Mouse (Mus musculus): ENCODE results near the gene Dap3. TPM values are rescaled to one million over a fixed set of nuclear protein-coding genes. Genes with fewer than 3 reads are reported as not detected.
"Not testable (repeated sequence)": the region's sequence is repeated elsewhere in the genome, so short reads cannot be mapped to it uniquely, and the experiment has no call there.

Dap3 gene
- 100 to 1,000 TPM; 128 to 140 TPM for total RNA-seq (2021)
- long read RNA-seq, experiment 1, full-length matches to known transcripts: 39 of 50 reads
- long read RNA-seq, experiment 1, partial matches to known transcripts: 3 of 50 reads
- long read RNA-seq, experiment 1, other reads (novel, unspliced or antisense): 8 of 50 reads
- long read RNA-seq, experiment 2, full-length matches to known transcripts: 81 of 109 reads
- long read RNA-seq, experiment 2, partial matches to known transcripts: 8 of 109 reads
- long read RNA-seq, experiment 2, other reads (novel, unspliced or antisense): 20 of 109 reads

DNA sequence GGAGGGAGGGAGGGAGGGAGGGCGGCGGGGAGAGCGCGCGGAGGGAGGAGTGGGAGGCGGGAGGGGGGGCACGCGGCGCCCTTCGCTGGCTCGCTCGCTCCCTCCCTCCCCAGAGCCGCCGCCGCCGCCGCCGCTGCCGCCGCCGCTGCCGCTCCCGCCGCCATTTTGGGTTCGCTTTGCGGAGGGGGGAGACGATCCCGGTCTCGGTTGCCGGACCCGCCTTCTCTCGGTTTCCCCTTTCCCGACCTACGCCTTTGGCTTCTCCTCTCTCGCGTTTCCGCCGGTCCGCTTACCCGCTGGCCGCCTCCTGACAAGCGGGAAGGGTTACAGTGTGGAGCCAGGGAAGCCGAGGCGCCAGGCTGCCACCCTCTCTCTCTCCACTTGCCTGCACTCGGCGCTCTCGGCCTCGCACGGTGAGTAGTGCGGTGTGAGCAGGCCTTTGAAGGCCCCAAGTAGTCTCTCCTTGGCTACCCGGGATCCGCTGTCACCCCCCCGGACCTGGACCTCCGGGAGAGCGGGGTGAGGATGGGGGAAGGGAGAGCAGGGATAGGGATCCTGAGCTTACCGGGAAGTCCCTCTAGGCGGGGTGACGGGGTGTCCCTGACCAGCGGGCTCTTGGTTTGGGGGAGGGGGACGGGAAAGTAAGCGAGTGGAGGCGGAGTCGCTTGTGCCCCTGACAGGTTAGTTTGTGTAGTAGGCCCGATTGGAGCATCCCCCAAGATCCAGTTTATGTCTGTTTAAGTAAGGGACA, at the start of gene Dap3, which contains the start of gene Ash1l:
Dap3 (minus strand) TSS at position 606 of the 751 bp plus-strand sequence.
Ash1l (plus strand) TSS at position 47 of the 751 bp plus-strand sequence.
- DNase-seq (ENCODE audit: low spot score in 2 of 2): peak; percentile 79 to 80

DNA sequence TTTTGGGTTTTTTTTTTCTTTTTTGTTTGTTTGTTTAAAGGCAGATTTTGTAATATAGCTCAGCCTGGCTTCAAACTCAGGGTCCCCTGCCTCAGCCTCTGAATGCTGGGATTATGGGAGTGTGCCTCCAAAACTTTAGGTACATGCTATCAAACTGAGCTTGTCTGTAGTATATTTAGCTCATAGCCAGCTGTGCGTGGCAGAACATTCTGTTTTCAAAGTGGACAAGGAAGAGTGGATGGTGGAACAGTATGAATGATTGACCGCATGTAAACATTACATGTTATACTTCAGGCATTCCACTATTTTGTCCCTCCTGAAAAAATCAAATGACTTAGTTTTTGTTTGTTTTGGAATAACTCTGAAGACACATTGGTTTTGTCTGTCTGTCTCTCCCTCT, 41.8 kb upstream of the Dap3 start:
- no peak for DNase-seq (ENCODE audit: low spot score in 2 of 2)

GRCm38 (mm10) chr3:88983921-88984381, 33.0 kb upstream of the Dap3 start:
- DNase-seq (ENCODE audit: low spot score in 2 of 2): peak in 1 of 2 experiments; percentile 26

DNA sequence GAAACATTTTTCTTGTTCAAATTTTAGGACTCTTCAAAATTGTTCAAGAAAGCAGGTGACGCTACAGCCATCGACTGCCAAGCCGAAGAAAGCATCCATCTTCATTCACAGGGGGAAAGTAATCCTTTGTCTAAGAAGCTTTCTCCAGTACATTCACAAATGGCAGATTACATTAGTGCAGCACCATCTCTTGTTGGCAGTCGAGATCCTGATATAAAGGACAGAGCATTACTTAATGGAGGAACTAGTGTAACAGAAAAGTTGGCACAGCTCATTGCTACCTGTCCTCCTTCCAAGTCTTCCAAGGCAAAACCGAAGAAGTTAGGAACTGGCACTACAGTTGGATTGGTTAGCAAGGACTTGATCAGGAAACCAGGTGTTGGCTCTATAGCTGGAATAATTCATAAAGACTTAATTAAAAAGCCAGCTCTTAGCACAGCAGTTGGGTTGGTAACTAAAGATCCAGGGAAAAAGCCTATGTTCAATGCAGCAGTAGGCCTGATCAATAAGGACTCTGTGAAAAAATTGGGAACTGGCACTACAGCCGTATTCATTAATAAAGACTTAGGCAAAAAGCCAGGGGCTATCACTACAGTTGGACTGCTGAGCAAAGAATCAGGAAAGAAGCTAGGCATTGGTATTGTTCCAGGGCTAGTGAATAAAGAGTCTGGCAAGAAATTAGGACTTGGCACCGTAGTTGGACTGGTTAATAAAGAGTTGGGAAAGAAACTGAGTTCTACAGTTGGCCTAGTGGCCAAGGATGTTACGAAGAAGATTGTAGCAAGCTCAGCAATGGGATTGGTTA, 30.4 kb upstream of the Dap3 start:
- DNase-seq (ENCODE audit: low spot score in 2 of 2): no peak

- DNase-seq (ENCODE audit: low spot score in 2 of 2): no peak
These were observed 24.0 kb upstream of the Dap3 start for GRCm38 (mm10) chr3:88975012-88975411.

DNA sequence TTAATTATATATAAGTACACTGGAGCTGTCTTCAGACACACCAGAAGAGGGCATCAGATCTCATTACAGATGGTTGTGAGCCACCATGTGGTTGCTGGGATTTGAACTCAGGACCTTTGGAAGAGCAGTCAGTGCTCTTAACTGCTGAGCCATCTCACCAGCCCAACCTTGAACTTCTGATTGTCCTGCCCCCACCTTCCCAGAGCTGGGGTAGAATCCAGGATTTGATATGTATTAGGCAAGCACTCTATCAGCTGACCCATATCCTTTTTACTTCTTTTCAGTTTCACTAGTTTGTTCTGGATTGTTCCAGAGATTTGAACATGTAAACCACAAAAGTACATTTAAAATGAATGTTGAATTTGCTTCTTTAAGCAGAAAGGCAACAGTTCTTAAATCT, 12.2 kb upstream of the Dap3 start:
- not testable (repeated sequence) for DNase-seq (ENCODE audit: low spot score in 2 of 2)

DNA sequence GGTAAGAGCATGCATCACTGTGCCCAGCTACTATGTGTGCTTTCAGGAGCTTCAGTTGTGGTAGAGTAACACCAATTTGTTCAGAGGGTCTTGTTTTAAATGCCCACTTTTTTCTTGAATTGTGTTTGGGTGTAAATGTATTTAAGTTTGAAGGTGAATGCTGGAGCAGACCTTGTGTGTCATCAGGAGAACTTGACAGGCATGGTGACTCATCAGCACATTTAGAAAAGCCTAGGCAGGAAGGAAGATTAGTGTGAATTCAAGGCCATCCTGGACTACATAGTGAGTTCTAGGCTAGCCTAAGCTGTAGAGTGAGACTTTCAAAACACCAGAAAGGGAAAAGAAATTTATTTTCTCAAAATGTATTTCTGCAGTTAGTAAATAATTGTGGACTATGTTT, 2.8 kb upstream of the Dap3 start:
- DNase-seq (ENCODE audit: low spot score in 2 of 2): no peak

DNA sequence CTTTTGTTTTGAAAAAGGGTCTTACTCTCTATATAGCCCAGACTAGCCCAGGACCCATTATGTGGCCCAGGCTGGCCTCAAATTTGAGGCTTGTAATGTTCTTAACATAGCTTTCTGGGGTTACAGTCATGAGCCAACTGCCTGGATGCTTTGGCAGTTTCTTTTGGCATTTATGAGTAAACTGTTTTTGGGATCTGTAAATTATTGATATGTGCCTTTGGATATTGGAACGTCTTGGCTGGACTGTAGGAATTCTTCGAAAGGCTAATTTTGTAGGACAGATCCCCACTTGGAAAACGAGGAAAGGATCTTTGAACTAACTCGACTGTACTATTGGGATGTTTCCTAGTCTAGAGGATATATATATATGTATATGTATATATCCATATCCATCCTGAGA, 2.3 kb upstream of the Dap3 start:
- peak in 1 of 2 experiments; percentile 5 for DNase-seq (ENCODE audit: low spot score in 2 of 2)

DNA sequence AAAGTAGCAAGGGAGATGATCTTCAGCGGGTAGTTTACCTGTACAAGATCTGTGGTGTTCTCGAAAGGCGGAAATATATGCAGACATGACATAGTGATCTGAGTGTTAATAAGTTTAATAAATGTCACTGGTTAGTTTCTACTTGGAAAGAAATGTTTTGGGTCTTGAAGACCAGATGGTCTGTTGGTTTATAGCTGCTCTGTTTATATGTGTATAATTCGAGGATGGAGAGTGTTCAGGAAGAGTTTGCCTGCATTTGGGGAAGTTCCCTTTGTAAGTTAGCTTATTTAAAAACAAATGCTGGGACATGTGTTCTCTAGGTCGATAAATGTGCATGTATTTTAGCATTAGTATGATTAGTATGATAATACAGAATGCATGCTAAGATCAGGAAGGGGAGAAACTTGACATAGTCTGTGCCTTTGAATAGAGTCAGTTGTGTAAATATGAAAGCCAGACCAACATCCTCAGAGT, 383 bp upstream of the Dap3 start:
- DNase-seq (ENCODE audit: low spot score in 2 of 2): no peak

- DNase-seq (ENCODE audit: low spot score in 2 of 2): peak; percentile 87 to 89
These were observed 1.0 kb downstream of the Dap3 start for GRCm38 (mm10) chr3:88949786-88950575.

DNA sequence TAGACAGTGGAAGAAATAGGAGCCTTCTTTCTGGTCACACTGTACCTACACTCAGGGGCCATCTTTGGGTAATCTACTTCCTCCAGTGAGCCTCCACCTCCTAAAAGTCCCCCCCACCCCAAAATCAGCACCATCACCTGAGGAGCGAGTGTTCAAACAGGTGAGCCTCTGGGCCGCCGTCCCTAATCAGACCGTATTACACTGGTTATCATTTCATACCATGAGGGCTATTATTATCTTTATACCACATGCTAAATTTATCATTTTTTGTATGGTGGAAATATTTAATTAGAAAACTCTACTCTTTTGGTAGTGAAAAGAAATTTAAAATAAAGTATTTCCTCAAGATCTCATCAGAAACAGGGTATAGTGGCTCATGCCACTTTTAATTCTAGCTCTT, 6.9 kb downstream of the Dap3 start:
- DNase-seq (ENCODE audit: low spot score in 2 of 2): no peak

DNA sequence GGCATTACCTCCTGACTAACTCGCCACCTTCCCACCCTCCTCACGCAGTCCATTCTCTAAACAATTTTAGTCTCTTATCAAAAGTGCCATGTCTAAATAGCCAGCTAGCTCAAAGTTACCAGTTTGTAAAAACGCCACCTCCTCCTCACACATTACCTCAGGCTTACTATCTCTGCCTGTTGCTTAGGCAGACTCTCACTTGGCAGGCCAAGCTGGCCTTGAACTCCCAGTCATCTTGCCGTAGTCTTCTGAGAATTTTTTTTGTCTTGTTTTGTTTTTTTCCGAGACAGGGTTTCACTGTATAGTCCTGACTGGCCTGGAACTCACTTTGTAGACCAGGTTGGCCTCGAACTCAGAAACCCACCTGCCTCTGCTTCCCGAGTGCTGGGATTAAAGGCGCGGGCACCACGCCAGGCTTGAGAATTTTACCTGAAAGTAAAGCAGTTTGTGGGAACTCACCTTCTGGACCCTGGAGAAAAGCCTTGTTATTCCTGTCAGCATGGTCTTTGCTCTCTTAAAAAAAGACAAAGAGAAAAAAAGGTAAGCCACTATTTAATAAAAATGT, 8.6 kb downstream of the Dap3 start:
- DNase-seq (ENCODE audit: low spot score in 2 of 2): no peak

DNA sequence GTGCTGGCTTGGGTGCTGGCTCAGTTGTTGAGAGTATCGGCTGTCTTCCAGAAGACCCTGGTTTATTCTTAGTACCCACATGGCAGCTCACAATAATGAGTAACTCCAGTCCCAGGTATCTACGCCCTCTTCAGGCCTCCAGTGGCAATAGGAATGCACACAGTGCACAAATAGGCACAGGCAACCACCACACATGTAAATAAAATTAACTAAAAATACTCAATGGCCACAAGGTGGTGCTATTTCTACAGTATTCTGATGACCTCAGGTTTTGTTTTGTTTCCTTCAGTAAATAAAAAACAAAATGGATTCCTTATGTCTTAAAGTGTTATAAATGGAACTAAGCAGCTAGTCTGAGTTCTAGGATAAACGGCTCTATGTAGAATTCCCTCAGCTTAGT, 11.2 kb downstream of the Dap3 start:
- no peak for DNase-seq (ENCODE audit: low spot score in 2 of 2)

DNA sequence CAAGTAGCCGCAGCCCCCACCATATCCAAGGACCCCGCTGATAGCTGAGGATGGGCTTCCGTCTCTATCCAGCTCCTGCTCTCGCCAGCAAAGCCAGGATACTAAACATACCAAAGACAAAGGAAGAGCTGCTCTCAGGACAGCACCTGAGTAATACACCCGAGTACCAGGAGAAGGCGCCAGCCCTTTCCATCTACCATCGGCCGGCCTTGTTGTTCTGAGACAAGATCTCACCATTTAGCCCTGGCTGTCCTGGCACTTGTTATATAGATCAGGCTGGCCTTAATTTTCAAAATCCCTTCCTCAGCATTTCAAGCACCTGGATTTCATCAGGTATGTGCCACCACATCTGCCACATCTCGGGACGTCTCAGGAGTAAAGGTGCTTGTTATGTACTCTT, 11.9 kb downstream of the Dap3 start:
- DNase-seq (ENCODE audit: low spot score in 2 of 2): no peak

DNA sequence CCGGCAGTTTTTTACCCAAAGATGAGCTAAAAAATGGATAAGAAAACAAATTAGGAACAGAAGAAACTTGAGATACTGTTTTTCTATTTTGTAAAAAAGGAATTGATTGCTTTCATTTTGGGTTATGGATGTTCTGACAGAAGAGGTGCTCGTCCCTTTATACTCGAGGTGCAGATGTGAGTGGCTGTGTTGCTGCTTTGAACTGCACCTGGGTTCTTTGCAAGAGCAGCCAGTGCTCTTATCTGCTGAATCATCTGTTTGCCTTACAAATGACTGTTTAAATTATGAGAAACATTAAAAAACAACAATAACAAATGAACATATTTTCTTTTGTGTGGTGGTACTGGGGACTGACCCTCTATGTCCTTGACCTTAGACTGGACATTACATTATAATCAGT, 21.5 kb downstream of the Dap3 start:
- no peak for DNase-seq (ENCODE audit: low spot score in 2 of 2)

DNA sequence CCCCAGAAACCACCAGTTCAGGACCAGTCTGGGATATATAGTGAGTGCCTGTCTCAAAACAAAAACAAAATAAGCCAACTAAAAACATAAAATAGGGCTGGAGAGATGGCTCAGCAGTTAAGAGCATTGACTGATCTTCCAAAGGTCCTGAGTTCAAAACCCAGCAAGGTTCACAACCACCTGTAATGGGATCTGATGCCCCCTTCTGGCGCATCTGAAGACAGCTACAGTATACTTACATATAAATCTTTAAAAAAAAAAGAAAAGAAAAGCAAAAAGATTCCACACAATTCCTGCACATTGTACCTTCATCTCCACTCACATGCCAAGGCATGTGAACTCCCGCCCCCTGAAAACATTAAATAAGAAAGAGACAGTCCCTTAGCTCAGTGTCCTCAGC, 25.3 kb downstream of the Dap3 start:
- DNase-seq (ENCODE audit: low spot score in 2 of 2): no peak

DNA sequence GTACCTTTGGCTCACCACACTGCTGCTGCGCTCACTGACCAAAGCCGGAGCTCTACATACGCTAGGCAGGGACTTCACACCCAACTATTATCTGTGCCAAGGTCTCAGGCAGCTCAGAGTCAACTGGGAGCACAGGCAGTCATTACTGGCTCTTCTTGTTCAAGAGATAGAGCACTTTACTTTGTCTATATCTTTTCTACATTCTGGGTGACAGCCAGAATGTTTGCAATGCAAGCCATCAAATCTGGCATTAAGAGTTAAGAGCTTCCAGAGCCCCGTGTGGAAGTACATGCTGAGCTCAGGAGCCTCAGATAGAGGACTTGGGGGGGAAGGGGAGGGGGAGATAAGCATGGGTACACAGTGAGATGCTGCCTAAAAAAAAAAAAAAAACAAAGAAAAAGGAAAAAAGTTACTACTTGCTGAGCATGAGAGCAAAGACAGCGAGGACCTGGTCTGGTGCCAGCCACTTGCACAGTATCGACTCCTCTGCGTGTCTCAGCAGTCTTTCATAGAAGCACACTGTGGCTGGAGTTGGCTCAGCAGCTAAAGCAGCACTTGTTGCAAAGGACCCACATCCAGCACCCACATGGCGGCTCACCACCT, 26.9 kb downstream of the Dap3 start:
- DNase-seq (ENCODE audit: low spot score in 2 of 2): no peak

DNA sequence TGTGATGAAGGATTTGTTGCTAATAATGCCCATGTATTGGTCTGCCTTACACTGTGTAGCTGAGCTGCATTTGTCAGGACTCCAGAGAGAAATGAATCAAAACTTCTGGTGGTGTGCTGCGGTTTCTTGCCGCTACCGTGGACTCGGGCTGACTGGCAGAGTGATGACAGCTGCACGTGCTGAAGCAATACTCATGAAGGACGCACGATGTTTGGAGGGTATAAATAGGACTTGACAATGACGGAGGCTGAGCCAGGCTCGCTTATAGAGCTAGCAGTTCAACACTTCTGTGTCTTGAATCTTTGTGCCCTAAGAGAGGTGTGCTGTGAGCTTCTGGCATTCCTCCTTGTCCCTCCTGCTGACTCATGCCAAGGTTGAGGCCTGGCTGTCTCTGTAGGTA, 29.6 kb downstream of the Dap3 start:
- DNase-seq (ENCODE audit: low spot score in 2 of 2): no peak

- no peak for DNase-seq (ENCODE audit: low spot score in 2 of 2)
These were observed 32.0 kb downstream of the Dap3 start for GRCm38 (mm10) chr3:88918981-88919380.

GRCm38 (mm10) chr3:88914384-88914810, 36.6 kb downstream of the Dap3 start:
- DNase-seq (ENCODE audit: low spot score in 2 of 2): no peak
